Mouse (Mus musculus) gonadal fat pad, adult 2 months (tissue): Measurements from ENCODE around the gene C1qc. TPM values are rescaled to one million over a fixed set of nuclear protein-coding genes. Genes with fewer than 3 reads are reported as not detected.

Source experiments
- DNase-seq: peaks from one replicate; pipeline ENCODE4 v3.0.0-alpha.2; 2012; ENCODE audit warnings: low read depth
- polyA plus RNA-seq: library from polyadenylated mRNA; depleted of rRNA; stranded (reverse); fragments of >200 nt; gene quantifications from 2 replicates; pipeline ENCODE4 v1.2.3, GENCODE M21; 2012; rRNA removed

C1qc gene
- polyA plus RNA-seq, result 129 and 179 TPM in 2 replicates

DNA sequence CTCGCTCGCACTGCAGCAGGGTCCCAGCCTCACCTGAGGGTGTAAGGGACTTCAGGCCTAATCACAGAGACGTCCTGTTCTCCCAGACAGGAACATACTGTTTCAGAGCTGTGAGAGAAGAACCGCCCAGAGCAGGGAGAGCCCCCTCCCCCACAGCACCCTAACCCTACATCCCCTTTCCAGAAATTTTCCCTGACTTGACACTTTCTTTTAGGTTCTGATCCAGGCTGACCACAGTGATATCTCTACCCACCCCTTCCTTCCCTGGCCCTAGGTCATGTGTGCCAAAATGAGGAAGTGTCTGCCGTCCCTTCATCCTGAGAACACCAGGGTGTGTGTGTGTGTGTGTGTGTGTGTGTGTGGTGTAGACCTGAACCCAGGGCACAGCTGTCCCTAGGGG is at the start of gene C1qc:
C1qc (minus strand) TSS at position 255 of the 400 bp plus-strand sequence.
- DNase-seq, result no peak

DNA sequence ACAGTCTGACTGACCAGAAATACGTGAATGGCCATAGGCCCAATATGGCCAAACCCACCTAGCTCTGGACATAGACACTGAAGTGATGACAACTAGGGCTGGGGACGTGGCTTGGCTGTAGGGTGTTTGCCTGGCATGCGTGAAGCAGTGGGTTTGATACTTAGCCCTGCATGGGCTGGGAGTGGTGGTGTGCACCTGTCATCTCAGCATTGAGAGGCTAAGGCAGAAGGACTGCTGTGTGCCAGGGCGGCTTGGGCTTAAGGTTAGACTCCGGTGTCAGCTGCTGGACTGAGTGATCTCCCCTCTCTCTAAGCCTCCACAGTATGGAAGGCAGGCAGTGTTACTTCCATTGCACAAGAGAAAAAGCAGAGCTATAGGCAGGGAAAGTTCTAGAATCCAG is 45.1 kb upstream of the C1qc start:
- DNase-seq, result no peak

DNA sequence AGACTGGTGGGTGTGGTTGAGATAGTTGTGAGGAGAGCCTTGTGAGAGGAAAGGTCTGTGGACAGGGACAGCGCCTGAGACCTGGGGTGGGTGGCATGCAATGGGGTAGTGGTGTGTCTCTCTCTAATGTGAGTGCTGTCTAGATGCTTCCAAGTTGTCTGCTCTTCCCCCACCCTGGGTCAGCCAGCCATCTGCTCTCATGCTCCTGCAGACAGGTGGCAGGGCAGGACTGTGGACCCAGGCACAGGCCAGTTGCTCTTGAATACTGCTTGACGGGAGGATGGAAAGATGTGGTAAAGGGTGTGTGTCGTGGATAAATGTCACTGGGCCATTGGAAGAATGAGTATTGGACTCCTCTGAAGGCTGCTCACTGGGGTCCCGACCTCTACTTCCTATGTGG is 44.5 kb upstream of the C1qc start:
- no peak for DNase-seq

DNA sequence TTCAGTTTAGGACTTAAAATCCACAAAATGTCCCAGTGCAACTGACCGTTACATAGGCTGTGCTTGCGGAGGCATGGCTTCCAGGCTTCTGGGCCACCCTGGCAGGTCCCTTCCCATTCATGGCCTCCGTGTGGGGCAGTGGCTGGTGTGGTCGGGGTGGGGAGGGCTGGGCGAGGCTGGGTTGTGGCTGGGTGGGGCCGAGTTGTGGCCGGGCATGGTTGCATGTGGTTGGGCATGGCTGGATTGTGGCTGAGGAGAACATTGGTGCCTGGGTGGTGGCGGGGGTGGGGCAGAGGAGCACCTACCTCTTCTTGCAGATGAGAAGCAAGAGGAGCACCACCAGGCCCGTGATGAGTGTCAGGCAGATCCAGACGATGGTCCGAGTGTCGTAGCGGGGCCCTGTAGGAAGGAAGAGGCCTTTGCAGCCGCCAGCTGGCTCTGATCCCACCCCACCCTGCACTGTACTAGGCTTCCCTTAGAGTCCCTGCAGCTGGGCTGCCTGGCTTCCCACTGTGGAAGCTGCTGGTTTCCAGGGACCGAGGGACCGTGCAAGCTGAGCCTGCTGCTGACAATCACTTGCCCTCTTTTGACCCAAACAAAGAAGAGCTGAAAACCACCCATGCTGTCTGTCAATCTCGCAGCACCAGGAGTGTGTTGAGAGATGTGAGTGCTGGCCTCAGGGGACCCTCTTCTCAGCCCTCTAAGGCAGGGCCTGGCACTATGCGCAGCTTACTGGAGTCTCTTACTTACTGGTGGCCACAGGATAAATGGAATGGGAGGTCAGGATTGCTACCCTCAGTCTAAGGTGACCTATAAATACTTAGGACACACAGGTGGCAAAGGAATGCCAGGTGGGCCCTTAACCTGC is 42.1 kb upstream of the C1qc start:
- no peak for DNase-seq

DNA sequence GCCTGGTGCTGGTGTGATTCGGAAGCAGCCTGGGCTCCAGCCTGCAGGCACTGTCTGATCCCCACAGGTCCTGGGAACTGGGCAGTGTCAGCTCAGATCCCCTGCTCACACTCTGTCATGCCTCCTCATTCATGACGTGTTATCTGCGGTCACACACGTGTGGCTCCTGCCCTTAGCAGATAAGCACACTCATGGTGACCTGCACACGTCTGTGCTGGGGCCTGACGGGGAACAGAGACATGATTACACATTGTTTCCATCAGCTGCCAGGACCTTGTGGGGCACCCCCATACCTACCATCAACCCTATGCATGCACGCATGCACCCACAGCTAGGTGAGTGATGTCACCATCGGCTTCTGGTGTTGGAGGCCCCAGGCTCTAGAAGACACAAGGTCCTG is 37.6 kb upstream of the C1qc start:
- no peak for DNase-seq

DNA sequence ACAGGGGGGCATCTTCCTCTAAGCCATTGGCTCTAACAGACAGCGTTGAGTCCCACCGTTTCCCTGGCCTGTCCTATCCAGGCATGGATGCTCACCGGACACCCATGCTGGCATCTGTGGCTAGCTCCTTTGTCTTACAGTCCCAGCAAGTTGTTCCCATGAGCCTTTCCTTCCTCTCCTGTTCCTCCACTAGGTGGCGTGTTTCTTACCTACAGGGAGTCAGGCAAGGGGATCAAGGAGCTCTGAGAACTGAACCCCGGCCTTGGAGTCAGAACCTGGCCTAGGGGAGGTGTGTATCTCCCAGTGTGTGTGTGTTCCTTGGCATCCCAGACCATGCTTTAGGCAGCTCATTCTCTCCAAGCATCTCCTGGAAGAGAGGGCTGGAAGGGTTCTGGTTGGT is 36.1 kb upstream of the C1qc start:
- no peak for DNase-seq

DNA sequence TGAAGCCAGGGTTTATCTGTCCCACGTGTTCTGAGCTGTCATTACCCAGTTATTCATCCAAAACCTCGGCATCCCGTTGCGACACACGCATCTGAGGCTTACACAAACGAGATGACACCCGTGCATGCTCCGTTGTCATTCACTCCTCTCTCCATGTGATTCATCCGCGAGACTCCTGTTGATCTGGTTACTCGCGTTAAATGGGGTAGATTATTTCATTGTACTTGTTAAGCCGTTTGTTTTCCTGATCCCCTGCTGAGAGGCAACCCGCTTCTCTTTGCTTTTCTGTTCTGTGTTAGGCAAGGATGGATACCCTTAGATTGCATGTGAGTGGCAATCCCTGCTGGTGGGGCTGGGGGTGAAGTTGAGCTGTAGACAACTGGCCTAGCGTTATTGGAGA is 32.9 kb upstream of the C1qc start:
- DNase-seq, result no peak

DNA sequence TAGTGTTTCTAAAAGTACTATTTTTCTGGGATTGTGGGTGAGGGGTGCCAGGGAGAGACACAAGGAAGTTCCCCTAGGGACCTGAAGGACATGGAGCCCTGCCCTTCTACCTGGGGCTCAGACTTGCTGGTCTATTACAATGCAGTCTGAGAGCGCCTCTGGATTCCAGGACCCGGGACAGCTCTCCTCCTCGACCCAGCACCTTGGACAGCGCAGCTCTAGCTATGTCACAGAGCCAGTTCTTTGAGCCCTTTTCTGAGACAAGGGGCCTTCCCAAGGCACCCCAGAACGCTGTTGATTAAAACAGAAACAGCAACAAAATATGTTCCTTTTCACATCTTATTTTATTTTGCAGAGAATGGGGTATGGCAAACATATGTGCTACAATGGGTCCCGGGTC is 31.7 kb upstream of the C1qc start:
- DNase-seq, result no peak

DNA sequence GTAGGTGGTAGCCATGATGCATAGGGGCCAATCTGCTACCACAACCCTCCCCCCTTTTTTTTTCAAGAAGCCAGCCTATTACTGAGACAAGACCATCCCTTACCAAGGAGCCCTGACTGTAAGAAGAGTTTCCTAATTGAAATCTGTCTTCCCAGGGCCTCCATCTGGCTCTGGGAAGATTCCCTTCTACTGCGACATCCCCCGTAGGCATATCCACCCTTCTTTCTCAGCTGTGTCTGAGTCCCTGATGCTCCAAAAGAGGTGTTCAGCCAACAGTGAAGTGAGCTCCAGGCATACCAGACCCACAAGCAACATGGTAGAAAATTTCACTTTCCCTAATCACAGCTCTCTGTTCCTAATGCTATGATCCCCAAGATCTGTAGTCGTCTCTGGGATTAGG is 26.7 kb upstream of the C1qc start:
- DNase-seq, result no peak

DNA sequence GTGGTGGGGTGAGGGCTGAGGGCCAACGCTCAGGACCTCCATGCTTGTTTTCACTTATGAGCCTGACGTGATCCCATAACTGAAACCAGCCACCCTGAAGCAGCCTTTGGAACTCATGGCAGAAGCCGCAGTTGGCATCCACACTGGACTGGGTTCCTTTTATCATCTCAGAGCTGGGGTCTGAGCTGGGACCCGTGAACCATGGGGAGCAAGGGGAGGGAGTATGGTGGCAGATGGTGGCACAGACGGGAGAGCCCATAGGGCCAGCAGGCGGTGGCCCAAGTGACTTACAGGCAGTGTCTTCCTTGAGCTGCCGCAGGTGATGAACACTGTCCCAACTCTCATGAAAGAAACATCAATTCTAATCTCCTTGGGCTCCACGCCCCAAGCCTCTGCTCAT is 26.0 kb upstream of the C1qc start:
- no peak for DNase-seq

DNA sequence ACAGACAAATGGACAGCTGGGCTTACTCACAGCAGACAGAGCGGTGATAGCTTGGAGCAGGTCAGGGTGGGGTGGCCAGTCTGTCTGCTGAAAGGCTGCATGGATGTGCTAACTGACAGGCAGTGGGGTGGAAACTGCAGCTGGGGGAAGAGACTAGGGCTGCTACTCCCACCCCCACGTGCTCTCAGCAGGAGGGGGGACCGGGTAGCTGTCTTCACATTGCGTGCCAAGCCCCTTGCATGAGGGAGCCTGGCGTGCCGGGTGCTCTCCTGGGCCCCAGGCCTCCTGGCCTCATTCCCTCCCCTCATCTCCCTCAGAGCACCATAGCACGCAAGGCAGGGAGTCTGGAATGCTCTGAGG is 24.3 kb upstream of the C1qc start:
- DNase-seq, result no peak

DNA sequence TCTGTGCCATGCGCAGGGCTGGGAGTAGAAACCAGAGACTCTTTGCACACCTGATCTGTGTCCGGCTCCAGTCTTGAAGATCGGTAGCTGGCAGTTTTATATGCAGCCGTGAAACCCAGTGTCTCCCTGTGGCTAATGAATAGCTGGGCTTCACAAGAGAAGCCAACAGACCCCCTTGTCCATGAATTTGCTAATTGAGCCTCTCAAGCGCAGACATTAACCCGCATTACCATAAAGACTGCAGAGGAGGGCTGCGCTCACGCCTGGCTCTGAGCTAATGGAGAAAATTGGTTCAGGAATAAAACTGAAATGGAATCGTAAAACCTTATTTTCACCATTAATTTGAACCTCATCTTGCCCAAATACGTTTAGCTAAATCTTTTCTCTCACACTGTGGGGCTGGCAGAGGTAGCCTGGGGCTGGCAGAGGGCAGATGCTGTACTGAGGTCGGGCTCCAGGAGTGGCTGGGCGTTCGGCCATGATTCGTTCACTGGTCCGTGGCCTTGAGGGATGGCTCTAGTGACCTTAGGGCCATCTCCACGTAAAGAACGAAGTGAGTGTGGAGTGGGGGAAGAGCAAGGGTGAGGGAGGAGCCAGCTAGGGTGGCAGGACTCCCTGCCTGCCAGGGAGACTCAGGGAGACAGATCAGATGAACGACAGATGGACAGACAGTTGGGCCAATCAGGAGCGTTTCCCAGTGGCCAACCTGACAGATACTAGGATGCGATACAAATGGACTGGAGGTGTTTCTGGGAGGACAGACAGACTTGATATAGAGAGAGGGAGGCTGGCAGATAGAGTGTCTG is 23.7 kb upstream of the C1qc start:
- no peak for DNase-seq

DNA sequence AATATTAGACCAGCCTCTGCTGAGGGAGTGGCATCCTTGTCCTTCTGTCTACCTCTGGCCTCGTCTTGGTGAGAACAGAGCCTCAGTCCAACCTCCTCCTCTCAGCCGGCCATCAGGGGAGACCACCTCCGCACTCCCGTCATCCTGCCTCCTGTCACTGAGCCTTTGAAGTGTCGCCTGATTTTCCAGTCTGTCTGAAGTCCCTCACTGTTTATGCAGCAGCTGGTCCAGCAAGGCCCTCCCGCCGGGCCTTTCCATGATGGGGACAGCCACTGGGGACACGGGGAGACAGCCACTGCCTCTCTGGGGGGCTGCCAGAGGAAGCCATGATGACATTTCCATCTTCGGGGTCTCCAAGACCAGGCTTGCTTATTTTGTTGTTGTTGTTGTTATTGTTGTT is 20.0 kb upstream of the C1qc start:
- no peak for DNase-seq

DNA sequence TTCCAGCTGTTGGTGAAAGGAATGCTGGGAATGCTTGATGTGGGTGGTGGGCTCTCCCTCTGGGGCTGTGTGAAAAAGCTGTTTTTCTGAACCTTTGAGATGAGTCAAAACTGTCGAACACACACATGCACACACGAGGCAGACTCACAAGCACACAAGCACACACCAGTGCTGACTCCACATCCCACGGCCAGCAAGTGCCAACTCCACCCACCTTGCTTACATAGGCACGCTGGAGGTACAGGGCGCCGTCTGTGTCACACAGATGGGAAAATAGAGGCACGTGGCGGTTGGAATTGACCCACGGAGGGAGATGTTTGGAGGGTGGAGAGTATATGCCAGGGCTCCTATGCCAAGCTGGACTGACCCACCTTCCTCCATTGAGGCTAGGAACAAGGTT is 18.9 kb upstream of the C1qc start:
- DNase-seq, result no peak

DNA sequence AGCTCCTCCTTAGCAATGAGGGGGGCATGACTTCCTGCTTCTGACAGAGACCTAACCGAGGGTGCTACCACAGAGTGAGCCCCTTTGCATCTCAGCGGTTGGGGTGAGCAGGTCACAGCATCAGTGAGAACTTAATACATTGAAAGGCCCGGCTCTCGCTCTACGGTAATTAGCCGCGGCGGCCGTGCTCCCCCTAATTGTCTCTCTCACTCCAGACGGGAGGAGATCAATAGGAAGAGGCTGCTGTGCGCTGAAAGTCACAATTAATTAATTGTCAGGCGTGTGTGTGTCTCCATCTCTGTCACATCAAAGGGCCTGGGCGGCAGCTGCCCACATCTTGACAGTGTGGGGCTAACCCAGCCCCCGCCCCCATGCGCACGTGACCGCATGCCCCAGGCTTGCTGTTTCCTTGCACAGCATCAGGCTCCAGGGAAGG is 18.4 kb upstream of the C1qc start:
- no peak for DNase-seq

DNA sequence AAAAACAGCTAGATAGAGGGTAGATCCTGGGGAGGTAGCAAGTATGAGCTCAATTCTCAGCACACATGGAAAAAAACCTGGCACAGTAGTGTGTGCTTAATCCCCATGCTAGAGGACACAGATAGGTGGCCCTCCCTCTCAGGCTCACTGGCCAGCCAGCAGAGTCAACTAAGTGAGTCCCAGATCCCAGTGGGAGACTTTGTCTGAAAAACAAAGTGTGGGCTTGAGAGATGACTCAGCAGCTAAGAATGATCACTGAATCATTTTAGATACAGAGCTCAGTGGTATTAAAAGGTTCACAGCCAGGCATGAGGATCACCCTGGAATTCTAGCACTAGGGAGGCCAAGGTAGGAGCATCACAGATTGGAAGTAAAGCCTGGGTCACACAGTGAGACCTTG is 14.9 kb upstream of the C1qc start:
- DNase-seq, result no peak

DNA sequence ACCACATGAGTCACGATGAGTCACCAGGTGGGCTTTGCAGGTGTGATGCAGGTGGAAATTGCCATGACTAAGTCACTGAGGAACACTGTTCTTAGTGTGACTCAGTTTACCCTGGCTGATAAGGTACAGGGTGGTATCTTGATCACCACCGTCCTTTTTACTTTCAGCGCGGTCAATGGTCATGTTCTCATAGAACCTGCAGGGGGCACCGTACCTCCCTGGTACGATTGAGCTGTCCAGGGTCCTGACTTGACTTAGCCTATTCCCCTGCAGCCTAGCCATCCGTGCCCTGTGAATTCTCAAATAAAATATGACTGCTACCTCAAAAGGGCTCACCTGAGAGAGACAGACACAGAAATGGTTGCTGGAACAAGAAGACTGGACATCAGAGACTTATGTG is 14.2 kb upstream of the C1qc start:
- DNase-seq, result no peak

DNA sequence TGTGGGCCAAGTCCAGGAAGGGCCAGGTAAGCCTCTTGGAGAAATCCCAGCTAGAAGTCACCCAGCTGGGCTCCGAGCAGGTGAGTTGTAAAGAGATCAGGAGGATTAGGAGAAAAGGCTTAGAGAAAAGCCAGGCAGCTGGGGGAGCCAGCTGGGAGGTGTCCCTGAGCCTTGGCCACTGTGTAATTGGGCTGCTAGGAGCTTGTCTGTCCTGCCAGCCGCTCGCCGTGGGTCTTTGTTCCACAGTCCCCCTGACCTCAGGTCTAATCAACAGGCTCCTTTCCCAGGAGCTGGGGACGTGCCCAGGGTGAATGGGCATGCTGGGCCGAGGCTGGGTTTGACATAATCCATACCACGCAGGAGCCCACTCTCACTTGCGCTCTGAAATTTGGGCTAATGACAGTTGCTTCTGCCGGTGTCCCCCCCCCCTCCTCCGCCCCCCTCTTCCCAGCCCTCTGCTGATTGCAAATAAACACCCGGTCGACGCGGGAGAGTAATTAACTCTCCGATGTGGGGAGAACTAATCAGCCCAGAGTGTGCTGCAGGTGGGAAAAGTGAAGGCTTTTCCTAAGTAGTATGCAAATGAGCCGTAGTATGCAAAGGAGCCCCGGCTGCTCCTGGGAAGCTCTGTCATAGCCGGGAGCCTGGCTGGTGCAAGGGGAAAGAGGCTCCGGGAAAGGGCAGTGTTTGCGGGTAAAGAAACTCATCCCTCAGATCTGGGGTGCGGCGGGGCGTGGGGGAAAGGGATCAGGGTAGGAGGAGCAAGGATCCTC is 12.1 kb upstream of the C1qc start:
- DNase-seq, result no peak

DNA sequence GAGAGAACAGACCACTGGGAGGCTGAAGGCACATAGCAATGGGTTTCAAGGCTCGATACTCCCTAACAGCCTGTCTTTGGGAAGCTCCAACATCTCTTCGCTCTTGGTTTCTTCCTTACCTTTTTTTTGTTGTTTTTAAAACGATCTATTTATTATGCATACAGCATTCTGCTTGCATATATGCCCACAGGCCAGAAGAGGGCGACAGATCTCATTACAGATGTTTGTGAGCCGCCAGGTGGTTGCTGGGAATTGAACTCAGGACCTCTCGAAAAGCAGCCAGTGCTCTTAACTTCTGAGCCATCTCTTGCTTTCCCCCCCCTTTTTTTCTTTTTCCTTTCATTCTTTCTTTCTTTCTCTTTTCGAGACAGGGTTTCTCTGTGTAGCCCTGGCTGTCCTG is 6.3 kb upstream of the C1qc start:
- DNase-seq, result no peak

DNA sequence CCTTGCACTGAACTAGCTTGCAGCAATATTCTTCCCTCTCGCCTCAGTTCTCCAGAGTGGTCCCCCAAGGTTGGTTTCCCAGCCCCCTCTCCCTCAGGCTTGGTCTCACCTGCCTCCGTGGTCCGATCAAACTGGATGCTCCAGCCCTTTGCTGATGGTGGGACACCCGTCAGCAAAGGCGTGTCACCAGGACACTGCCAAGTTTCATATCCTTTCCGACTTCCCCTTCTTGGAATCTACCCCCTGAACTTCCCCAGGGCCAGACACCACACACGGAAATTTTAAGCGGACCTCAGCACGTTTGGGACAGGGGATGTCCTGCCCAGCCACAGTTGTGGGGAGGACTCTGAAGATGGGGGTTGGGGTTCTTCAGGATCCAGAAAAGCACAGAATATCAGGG is 5.8 kb upstream of the C1qc start, which contains the start of gene C1qa:
C1qa (minus strand) TSS at position 167 of the 400 bp plus-strand sequence.
- no peak for DNase-seq

DNA sequence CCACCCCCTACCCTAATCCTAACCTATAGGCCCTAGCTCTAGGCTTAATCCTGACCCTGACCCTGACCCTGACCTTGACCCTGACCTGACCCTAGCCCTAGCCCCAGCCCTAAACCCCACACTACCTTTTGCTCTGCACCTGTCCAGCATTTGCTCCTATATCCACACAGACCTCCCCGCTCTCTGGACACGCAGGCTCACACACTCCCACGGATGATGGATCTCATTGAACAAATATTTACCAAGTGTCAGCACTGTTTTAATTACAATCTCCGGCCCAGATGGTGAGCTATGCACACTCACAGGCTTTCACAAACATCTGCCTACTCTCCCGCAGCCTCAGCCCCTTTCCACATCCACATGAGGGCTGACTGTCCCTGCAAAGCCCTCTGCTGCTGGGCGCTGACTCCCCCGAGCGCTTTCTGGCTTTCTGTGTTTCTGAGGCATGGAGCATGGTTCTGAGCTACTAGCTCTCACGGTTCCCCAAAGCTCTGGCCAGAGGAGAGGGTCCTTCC is 5.3 kb upstream of the C1qc start:
- no peak for DNase-seq

DNA sequence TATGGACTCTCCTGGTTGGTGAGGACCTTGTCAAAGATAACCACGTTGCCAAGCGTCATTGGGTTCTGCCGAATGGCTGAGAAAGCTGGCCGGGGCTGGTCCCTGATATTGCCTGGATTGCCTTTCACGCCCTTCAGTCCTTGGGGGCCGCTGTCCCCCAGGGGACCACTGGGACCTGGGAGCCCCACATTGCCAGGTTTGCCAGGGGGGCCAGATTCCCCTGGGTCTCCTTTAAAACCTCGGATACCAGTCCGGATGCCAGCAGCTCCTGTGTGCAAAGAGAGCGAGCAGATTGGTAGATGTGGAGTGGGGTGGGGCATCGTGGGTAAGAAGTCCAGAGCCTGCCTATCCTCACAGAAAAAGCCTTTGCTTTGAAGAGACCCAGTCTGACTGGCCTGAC is 3.6 kb upstream of the C1qc start:
- DNase-seq, result no peak
